Mouse (Mus musculus): Measurements from ENCODE around the gene Spr.
"Not testable (repeated sequence)": the region's sequence is repeated elsewhere in the genome, so short reads cannot be mapped to it uniquely, and the experiment has no call there.

DNA sequence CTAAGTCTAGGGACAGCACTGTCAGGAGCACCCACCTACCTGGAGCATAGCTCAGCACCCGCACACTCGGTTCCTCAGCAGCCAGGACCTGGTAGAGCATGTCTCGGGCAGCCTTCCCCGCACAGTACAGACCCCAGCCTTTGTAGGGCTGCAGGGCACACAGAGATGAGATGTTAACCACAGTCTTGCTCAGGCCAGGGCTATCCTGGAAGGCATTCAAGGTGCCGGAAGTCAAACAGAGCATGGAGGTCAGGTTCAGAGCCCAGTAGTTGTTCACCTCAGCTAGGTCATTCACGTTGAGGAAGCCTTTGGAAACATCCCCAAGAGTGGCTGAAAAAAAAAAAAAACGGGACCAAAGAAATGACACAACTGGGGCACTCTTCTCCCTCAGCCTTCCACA, 782 bp downstream of the Spr start:
- not testable (repeated sequence) for TF ChIP-seq CTCF (IDR thresholded peaks at IDR 0.05); POLR2A (IDR thresholded peaks at IDR 0.05; ENCODE audit: insufficient read depth, low read depth, low read length)
